Mouse (Mus musculus): ENCODE data around the gene Olfr292. TPM values are rescaled to one million over a fixed set of nuclear protein-coding genes. Genes with fewer than 3 reads are reported as not detected.

Gene Olfr292
- polyA plus RNA-seq (2012; fragmentation: generic; extraction: Trizol): not detected

DNA sequence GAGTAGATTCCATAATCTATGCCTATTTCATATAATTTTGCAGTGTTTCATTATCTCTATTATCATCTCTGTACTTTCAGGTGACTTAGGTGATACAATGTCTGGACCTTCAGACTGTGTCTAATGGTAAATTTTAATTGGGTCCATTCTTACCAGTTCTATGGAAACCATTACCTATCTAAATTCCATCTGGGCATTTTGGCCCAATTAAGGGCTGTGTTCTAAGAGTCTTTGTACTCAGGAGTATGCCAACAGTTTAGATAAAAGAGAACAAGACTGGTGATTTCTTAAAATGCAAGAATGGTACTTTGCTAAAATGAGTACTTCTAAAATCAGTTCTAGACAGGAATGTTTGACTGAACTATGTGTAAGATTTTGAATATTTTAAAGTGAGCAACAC is at the start of gene Olfr292:
Gene Olfr292, plus strand, starts transcription at position 301 of the 400 bp plus-strand sequence.

DNA sequence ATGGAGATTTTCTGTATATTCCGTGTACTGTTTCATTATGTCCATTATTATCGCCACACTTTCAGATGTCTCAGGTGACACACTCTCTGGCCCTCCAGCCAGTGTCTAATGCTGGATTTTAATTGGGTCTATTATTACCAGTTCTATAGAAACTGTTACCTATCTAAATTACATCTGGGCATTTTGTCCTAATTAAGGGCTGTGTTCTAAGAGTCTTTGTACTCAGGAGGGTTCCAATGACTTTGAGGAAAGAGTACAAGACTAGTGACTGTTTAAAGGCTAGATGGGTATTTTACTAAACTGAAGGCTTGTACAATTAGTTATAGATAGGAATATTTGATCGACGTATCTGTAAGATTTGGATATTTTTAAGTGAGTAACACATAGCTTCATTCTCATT is 39.4 kb upstream of the Olfr292 start, which contains the start of gene Olfr293:
Gene Olfr293, plus strand, starts transcription at position 301 of the 400 bp plus-strand sequence.

Other genes starting within 250 kb of the Olfr292 start
- not detected for gene Olfr299, start 228.4 kb upstream of the Olfr292 start, polyA plus RNA-seq (2012; fragmentation: generic; extraction: Trizol)
- not detected for gene Olfr298, start 195.8 kb upstream of the Olfr292 start, polyA plus RNA-seq (2012; fragmentation: generic; extraction: Trizol)
- gene Olfr297, start 168.4 kb upstream of the Olfr292 start, polyA plus RNA-seq (2012; fragmentation: generic; extraction: Trizol): not detected
- not detected for gene Olfr295, start 104.5 kb upstream of the Olfr292 start, polyA plus RNA-seq (2012; fragmentation: generic; extraction: Trizol)
- gene Olfr294, start 71.7 kb upstream of the Olfr292 start, polyA plus RNA-seq (2012; fragmentation: generic; extraction: Trizol): not detected
- gene Olfr293, start 39.3 kb upstream of the Olfr292 start, polyA plus RNA-seq (2012; fragmentation: generic; extraction: Trizol): not detected
- gene Folh1, start 87.6 kb downstream of the Olfr292 start, polyA plus RNA-seq (2012; fragmentation: generic; extraction: Trizol): under 1 TPM in 1 of 2 experiments, not detected in 1; 0.02 TPM
- gene Vmn2r77, start 106.7 kb downstream of the Olfr292 start, polyA plus RNA-seq (2012; fragmentation: generic; extraction: Trizol): not detected
- gene Vmn2r78, start 226.8 kb downstream of the Olfr292 start, polyA plus RNA-seq (2012; fragmentation: generic; extraction: Trizol): not detected

Data from C3H10T1/2 (cell line).